Mouse (Mus musculus): Measurements from ENCODE around the gene Swap70. TPM values are rescaled to one million over a fixed set of nuclear protein-coding genes. Genes with fewer than 3 reads are reported as not detected.

The Swap70 gene
- polyA plus RNA-seq, 1 experiment from 2014 or later: 32.5 TPM

GRCm38 (mm10) chr7:110289647-110290046 is 68.1 kb downstream of the Swap70 start:
- no peak overlapping the region for H3K4me3 ChIP-seq (ENCODE audit: low read depth, low read length)
- H3K4me1 ChIP-seq (replicated peaks; ENCODE audit: control insufficient read depth, insufficient read depth, low read length): peaks cover 15% of the 10 kb centered on the region; the same call in 1 of the 2 replicates
- no peak overlapping the region for H3K4me2 ChIP-seq (ENCODE audit: low read length)
- ATAC-seq (replicated peaks; ENCODE audit: low FRiP score, low TSS enrichment, low read depth): no peak
- no peak for DNase-seq (ENCODE audit: low spot score)
- H3K27ac ChIP-seq (ENCODE audit: low read depth): no peak overlapping the region
- 78% methylated on average over 4 of the region's 4 CpGs for WGBS
- H3K27me3 ChIP-seq (replicated peaks; ENCODE audit: control insufficient read depth, insufficient read depth, low read length): no peaks in the 10 kb centered on the region
- H3K9me3 ChIP-seq (ENCODE audit: control insufficient read depth, low read length): no peaks in the 10 kb centered on the region
- no peaks in the 10 kb centered on the region for H3K36me3 ChIP-seq (ENCODE audit: control insufficient read depth, insufficient read depth, low read length)
- no peak overlapping the region for H3K9ac ChIP-seq (ENCODE audit: low read length)

- Histone ChIP-seq H3K9me3 (ENCODE audit: control insufficient read depth, low read length) (no peaks in the 10 kb centered on the region), H3K4me2 (ENCODE audit: low read length) (no peak overlapping the region), H3K4me3 (ENCODE audit: low read depth, low read length) (no peak overlapping the region), H3K27ac (ENCODE audit: low read depth) (peak overlapping the region; percentile 84), H3K4me1 (replicated peaks; ENCODE audit: control insufficient read depth, insufficient read depth, low read length) (peaks cover 13% of the 10 kb centered on the region), H3K36me3 (ENCODE audit: control insufficient read depth, insufficient read depth, low read length) (no peaks in the 10 kb centered on the region), H3K9ac (ENCODE audit: low read length) (peak overlapping the region; percentile 8; the same call in 1 of the 2 replicates), H3K27me3 (replicated peaks; ENCODE audit: control insufficient read depth, insufficient read depth, low read length) (no peaks in the 10 kb centered on the region)
- ATAC-seq (replicated peaks; ENCODE audit: low FRiP score, low TSS enrichment, low read depth) (peak; percentile 75), DNase-seq (ENCODE audit: low spot score) (peak; percentile 77)
- WGBS: 20% methylated on average over 17 of the region's 17 CpGs
Observed at GRCm38 (mm10) chr7:110296889-110297603, 75.5 kb downstream of the Swap70 start.

DNA sequence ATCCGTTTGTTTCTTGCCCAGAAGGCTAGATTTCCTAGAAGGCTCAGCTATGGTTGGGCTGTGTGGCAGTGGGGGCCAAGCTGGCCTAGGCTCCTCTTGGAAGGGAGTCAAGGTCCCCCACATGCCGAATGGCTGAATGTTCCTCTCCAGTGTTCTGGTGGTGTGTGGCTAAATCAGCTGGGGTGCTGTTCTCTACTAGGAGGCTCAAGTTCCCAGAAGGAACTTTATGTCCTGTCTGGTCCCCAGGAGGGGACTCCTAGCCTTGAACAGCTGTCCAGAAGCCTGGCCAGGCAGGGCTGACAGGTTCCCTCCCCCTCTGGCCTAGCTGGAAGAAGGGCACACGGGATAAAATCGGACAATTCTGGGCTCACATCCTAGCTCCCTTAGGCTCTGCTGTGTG is 76.1 kb downstream of the Swap70 start:
- Histone ChIP-seq H3K4me3 (ENCODE audit: low read depth, low read length) (no peak overlapping the region), H3K9me3 (ENCODE audit: control insufficient read depth, low read length) (no peaks in the 10 kb centered on the region), H3K9ac (ENCODE audit: low read length) (0 out of 2 replicates have a peak overlapping the region, but pooled peaks have one; percentile 2), H3K27ac (ENCODE audit: low read depth) (peak overlapping the region; percentile 84), H3K4me1 (replicated peaks; ENCODE audit: control insufficient read depth, insufficient read depth, low read length) (peaks cover 13% of the 10 kb centered on the region), H3K4me2 (ENCODE audit: low read length) (no peak overlapping the region), H3K27me3 (replicated peaks; ENCODE audit: control insufficient read depth, insufficient read depth, low read length) (no peaks in the 10 kb centered on the region), H3K36me3 (ENCODE audit: control insufficient read depth, insufficient read depth, low read length) (no peaks in the 10 kb centered on the region)
- DNase-seq (ENCODE audit: low spot score) (no peak), ATAC-seq (replicated peaks; ENCODE audit: low FRiP score, low TSS enrichment, low read depth) (no peak)
- 45% methylated on average over 4 of the region's 4 CpGs for WGBS

DNA sequence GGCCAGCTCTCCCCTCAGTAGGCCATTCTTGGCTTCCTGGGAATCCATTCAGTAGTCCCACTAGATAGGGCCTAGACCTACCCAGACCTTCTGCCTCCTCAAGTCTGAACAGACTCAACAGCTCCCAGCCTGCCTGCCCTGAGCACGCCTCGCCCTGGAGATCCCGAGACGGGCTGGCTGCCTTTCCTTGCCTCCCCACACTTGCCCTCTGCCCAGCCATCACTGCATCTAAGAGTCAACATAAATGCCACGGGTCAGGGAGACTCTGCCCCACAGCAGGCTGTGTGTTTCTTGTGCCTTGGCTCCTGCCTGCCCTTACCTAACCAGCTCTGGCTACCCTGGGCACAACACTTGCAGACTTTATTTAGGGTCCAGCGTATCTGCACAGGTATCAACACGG is 76.6 kb downstream of the Swap70 start:
- H3K4me3 ChIP-seq (ENCODE audit: low read depth, low read length): no peak overlapping the region
- no peak overlapping the region for H3K9ac ChIP-seq (ENCODE audit: low read length)
- DNase-seq (ENCODE audit: low spot score) (no peak), ATAC-seq (replicated peaks; ENCODE audit: low FRiP score, low TSS enrichment, low read depth) (no peak)
- no peaks in the 10 kb centered on the region for H3K27me3 ChIP-seq (replicated peaks; ENCODE audit: control insufficient read depth, insufficient read depth, low read length)
- H3K27ac ChIP-seq (ENCODE audit: low read depth): peak overlapping the region; percentile 84; the same call in 1 of the 2 replicates
- no peaks in the 10 kb centered on the region for H3K9me3 ChIP-seq (ENCODE audit: control insufficient read depth, low read length)
- H3K36me3 ChIP-seq (ENCODE audit: control insufficient read depth, insufficient read depth, low read length): no peaks in the 10 kb centered on the region
- H3K4me2 ChIP-seq (ENCODE audit: low read length): no peak overlapping the region
- WGBS: 85% methylated on average over 7 of the region's 7 CpGs
- peaks cover 13% of the 10 kb centered on the region for H3K4me1 ChIP-seq (replicated peaks; ENCODE audit: control insufficient read depth, insufficient read depth, low read length)

DNA sequence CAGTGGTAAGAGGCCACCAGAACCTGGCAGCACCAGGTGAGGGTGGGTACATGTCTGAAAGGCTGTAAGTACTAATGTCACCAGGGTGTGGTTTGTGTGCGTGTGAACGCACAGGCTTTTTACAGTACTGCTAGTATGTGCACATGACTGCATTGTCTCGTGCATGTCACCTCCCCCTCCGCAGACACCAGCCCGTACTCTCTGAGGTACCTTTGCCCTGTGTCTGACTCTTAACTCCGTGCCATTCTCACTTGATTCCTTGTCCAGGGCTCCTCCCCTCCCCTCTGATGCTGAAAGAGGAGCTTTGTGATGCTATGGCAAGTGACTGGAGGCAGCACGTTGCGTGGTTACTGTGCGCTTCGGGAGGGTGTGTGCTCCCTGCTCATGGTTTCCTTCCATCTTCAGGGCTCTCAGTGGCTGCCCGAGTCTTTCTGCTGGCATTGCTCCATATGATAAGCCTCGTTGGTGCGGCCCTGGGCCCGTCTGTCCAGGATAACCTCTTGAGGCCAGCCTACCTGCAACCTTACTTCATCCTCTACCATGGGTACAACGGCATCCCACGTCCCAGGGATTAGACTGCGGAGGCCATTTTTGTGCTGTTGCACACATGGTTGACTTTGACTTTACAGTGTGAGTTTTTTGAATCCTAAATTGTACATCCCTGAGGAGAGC is 77.4 kb downstream of the Swap70 start:
- no peak overlapping the region for H3K9ac ChIP-seq (ENCODE audit: low read length)
- H3K4me3 ChIP-seq (ENCODE audit: low read depth, low read length): no peak overlapping the region
- DNase-seq (ENCODE audit: low spot score) (no peak), ATAC-seq (replicated peaks; ENCODE audit: low FRiP score, low TSS enrichment, low read depth) (no peak)
- peaks cover 13% of the 10 kb centered on the region for H3K4me1 ChIP-seq (replicated peaks; ENCODE audit: control insufficient read depth, insufficient read depth, low read length)
- H3K36me3 ChIP-seq (ENCODE audit: control insufficient read depth, insufficient read depth, low read length): no peaks in the 10 kb centered on the region
- 88% methylated on average over 17 of the region's 17 CpGs for WGBS
- no peaks in the 10 kb centered on the region for H3K27me3 ChIP-seq (replicated peaks; ENCODE audit: control insufficient read depth, insufficient read depth, low read length)
- no peak overlapping the region for H3K27ac ChIP-seq (ENCODE audit: low read depth)
- no peak overlapping the region for H3K4me2 ChIP-seq (ENCODE audit: low read length)
- no peaks in the 10 kb centered on the region for H3K9me3 ChIP-seq (ENCODE audit: control insufficient read depth, low read length)

- no peak overlapping the region for H3K27ac ChIP-seq (ENCODE audit: low read depth)
Observed at GRCm38 (mm10) chr7:110302886-110303285, 81.4 kb downstream of the Swap70 start.

DNA sequence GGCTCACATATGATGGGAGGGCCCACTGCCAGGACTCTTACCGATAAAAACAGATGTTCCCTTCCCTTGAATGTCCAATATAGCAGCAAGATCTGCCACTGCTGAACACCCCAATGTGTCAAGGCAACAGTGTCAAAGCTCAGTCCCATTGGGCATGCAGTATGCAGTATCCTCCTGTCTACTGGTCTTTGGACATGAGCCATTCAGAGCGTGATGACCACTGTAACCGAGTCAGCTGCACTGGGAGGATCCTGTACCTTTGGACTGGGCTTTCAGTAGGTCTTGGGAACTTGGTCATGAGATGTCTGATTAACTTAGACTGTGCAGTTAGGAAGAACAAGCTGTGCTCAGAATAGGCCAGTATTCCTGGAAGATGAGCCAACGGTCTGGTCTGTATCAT is 84.0 kb downstream of the Swap70 start:
- Histone ChIP-seq H3K9me3 (ENCODE audit: control insufficient read depth, low read length) (no peaks in the 10 kb centered on the region), H3K4me1 (replicated peaks; ENCODE audit: control insufficient read depth, insufficient read depth, low read length) (no peaks in the 10 kb centered on the region), H3K4me3 (ENCODE audit: low read depth, low read length) (no peak overlapping the region), H3K9ac (ENCODE audit: low read length) (no peak overlapping the region), H3K4me2 (ENCODE audit: low read length) (no peak overlapping the region), H3K27ac (ENCODE audit: low read depth) (no peak overlapping the region), H3K36me3 (ENCODE audit: control insufficient read depth, insufficient read depth, low read length) (peaks cover 33% of the 10 kb centered on the region), H3K27me3 (replicated peaks; ENCODE audit: control insufficient read depth, insufficient read depth, low read length) (no peaks in the 10 kb centered on the region)
- WGBS: 94% methylated on average over 4 of the region's 4 CpGs
- ATAC-seq (replicated peaks; ENCODE audit: low FRiP score, low TSS enrichment, low read depth) (no peak), DNase-seq (ENCODE audit: low spot score) (no peak)

More at GRCm38 (mm10) chr7:110302886-110303285, 81.4 kb downstream of the Swap70 start:
- ATAC-seq (replicated peaks; ENCODE audit: low FRiP score, low TSS enrichment, low read depth): no peak
- no peak for DNase-seq (ENCODE audit: low spot score)
- H3K4me1 ChIP-seq (replicated peaks; ENCODE audit: control insufficient read depth, insufficient read depth, low read length): peaks cover under 1% of the 10 kb centered on the region; the same call in 1 of the 2 replicates
- H3K27me3 ChIP-seq (replicated peaks; ENCODE audit: control insufficient read depth, insufficient read depth, low read length): no peaks in the 10 kb centered on the region
- H3K9ac ChIP-seq (ENCODE audit: low read length): no peak overlapping the region
- H3K4me3 ChIP-seq (ENCODE audit: low read depth, low read length): no peak overlapping the region
- 60% methylated on average over 6 of the region's 6 CpGs for WGBS
- H3K36me3 ChIP-seq (ENCODE audit: control insufficient read depth, insufficient read depth, low read length): peaks cover 12% of the 10 kb centered on the region
- H3K4me2 ChIP-seq (ENCODE audit: low read length): no peak overlapping the region
- H3K9me3 ChIP-seq (ENCODE audit: control insufficient read depth, low read length): no peaks in the 10 kb centered on the region

- no peaks in the 10 kb centered on the region for H3K9me3 ChIP-seq (ENCODE audit: control insufficient read depth, low read length)
- ATAC-seq (replicated peaks; ENCODE audit: low FRiP score, low TSS enrichment, low read depth): no peak
- no peak overlapping the region for H3K4me2 ChIP-seq (ENCODE audit: low read length)
- WGBS: 66% methylated on average over 5 of the region's 5 CpGs
- no peaks in the 10 kb centered on the region for H3K4me1 ChIP-seq (replicated peaks; ENCODE audit: control insufficient read depth, insufficient read depth, low read length)
- no peaks in the 10 kb centered on the region for H3K27me3 ChIP-seq (replicated peaks; ENCODE audit: control insufficient read depth, insufficient read depth, low read length)
- no peak for DNase-seq (ENCODE audit: low spot score)
- no peak overlapping the region for H3K4me3 ChIP-seq (ENCODE audit: low read depth, low read length)
- no peak overlapping the region for H3K9ac ChIP-seq (ENCODE audit: low read length)
- H3K36me3 ChIP-seq (ENCODE audit: control insufficient read depth, insufficient read depth, low read length): peaks cover 36% of the 10 kb centered on the region
- no peak overlapping the region for H3K27ac ChIP-seq (ENCODE audit: low read depth)
Observed at GRCm38 (mm10) chr7:110306281-110306680, 84.8 kb downstream of the Swap70 start.
